Mouse (Mus musculus) thymus, postnatal 0 days (tissue): ENCODE data around the gene Rab3a. TPM values are rescaled to one million over a fixed set of nuclear protein-coding genes. Genes with fewer than 3 reads are reported as not detected.
A peak's percentile ranks its signal among the peaks of the same experiment; 100 is the strongest.

ENCODE experiments used
- DNase-seq: peaks from one replicate; pipeline ENCODE4 v3.0.0-alpha.2; 2015; ENCODE audit warnings: low spot score
- polyA plus RNA-seq: library from polyadenylated mRNA; unstranded; fragments of >200 nt; fragmentation: Nextera tagmentation; extraction: Ambion mirVana; gene quantifications from 2 replicates; pipeline ENCODE4 v1.2.1, GENCODE M21; 2015

Rab3a gene
- polyA plus RNA-seq, 1 experiment from 2014 or later: 7.0 TPM

GRCm38 (mm10) chr8:70741661-70742060, 12.8 kb upstream of the Rab3a start:
- no peak for DNase-seq

- no peak for DNase-seq
Measured at GRCm38 (mm10) chr8:70742176-70742575, 12.3 kb upstream of the Rab3a start.

- DNase-seq: no peak
Measured at GRCm38 (mm10) chr8:70742981-70743655, 11.4 kb upstream of the Rab3a start.

- no peak for DNase-seq
Measured at GRCm38 (mm10) chr8:70743656-70744590, 10.6 kb upstream of the Rab3a start.

- DNase-seq: no peak
Measured at GRCm38 (mm10) chr8:70744806-70745205, 9.7 kb upstream of the Rab3a start.

GRCm38 (mm10) chr8:70745691-70746220, 8.7 kb upstream of the Rab3a start:
- no peak for DNase-seq

- DNase-seq: no peak
Measured at GRCm38 (mm10) chr8:70746676-70747075, 7.8 kb upstream of the Rab3a start.

- no peak for DNase-seq
Measured at GRCm38 (mm10) chr8:70747211-70747890, 7.1 kb upstream of the Rab3a start.

- DNase-seq: no peak
Measured at GRCm38 (mm10) chr8:70748246-70749096, 6.0 kb upstream of the Rab3a start.

GRCm38 (mm10) chr8:70749097-70749674, 5.3 kb upstream of the Rab3a start:
- DNase-seq: no peak

- no peak for DNase-seq
Measured at GRCm38 (mm10) chr8:70750128-70750680, 4.3 kb upstream of the Rab3a start.

GRCm38 (mm10) chr8:70752000-70752764, 2.3 kb upstream of the Rab3a start:
- DNase-seq: peak; percentile 76

- DNase-seq: peak; percentile 58
Measured at GRCm38 (mm10) chr8:70753151-70753550, 1.3 kb upstream of the Rab3a start.

GRCm38 (mm10) chr8:70754871-70755660, 587 bp downstream of the Rab3a start:
- peak; percentile 60 for DNase-seq

GRCm38 (mm10) chr8:70755661-70756475, 1.4 kb downstream of the Rab3a start:
- DNase-seq: no peak

- no peak for DNase-seq
Measured at GRCm38 (mm10) chr8:70756476-70757040, 2.1 kb downstream of the Rab3a start.
